Mouse (Mus musculus) liver, embryonic 14.5 days (tissue): Measurements from ENCODE around the gene Amt. TPM values are rescaled to one million over a fixed set of nuclear protein-coding genes. Genes with fewer than 3 reads are reported as not detected.
"Not testable (repeated sequence)": the region's sequence is repeated elsewhere in the genome, so short reads cannot be mapped to it uniquely, and the experiment has no call there.

Experiments used
- ATAC-seq: fragments of 200-750 bp; cut with Nextera tagmentation; 2 replicates; pipeline ENCODE4 v1.8.0; 2017; ENCODE audit warnings: moderate number of reproducible peaks, mild to moderate bottlenecking, moderate library complexity; ENCODE audit not compliant: insufficient read depth
- DNase-seq, 3 experiments: peaks; one replicate each; pipeline ENCODE4 v3.0.0-alpha.2; 2012 to 2013; ENCODE audit warnings: low read depth in 3 of 3, low spot score in 3 of 3
- H3K27ac ChIP-seq: fragments of 300-500 bp; sonication (generic); 2 replicates; pipeline ENCODE4 v1.5.1; 2014; ENCODE audit warnings: moderate library complexity, mild to moderate bottlenecking, control low read depth, inconsistent platforms
- H3K27me3 ChIP-seq: fragments of 300-500 bp; sonication (generic); 2 replicates; pipeline ENCODE4 v1.6.1; 2014; ENCODE audit warnings: mild to moderate bottlenecking, low read length, moderate library complexity; ENCODE audit not compliant: control insufficient read depth, insufficient read depth
- H3K36me3 ChIP-seq: fragments of 300-500 bp; sonication (generic); replicated peaks from 2 replicates; pipeline ENCODE4 v1.6.1; 2014; ENCODE audit warnings: low read depth; ENCODE audit not compliant: control insufficient read depth, insufficient read depth
- H3K4me1 ChIP-seq, 2 experiments: fragments of 200-500 bp in 1 of 2; fragments of 300-500 bp in 1 of 2; sonication (generic) in 1 of 2; replicated peaks; 2 replicates each; pipeline ENCODE4 v1.6.1; 2012 to 2014; ENCODE audit warnings: antibody characterized with exemption in 1 of 2, inconsistent platforms in 1 of 2, low read length in 1 of 2; ENCODE audit not compliant: control insufficient read depth in 2 of 2, insufficient read depth in 2 of 2
- H3K4me2 ChIP-seq: fragments of 300-500 bp; sonication (generic); 2 replicates; pipeline ENCODE4 v1.6.1; 2014; ENCODE audit warnings: low read depth, mild to moderate bottlenecking, control low read depth, moderate library complexity
- H3K4me3 ChIP-seq, 2 experiments: fragments of 200-500 bp in 1 of 2; fragments of 300-500 bp in 1 of 2; sonication (generic) in 1 of 2; 2 replicates each; pipeline ENCODE4 v1.5.1; 2012 to 2014; ENCODE audit warnings: low read depth in 2 of 2, low read length in 2 of 2, mild to moderate bottlenecking in 2 of 2, control low read depth in 1 of 2, inconsistent platforms in 1 of 2, moderate library complexity in 1 of 2; ENCODE audit not compliant: insufficient read depth in 1 of 2
- H3K9ac ChIP-seq: fragments of 300-500 bp; sonication (generic); replicated peaks from 2 replicates; pipeline ENCODE4 v1.6.1; 2014; ENCODE audit warnings: mild to moderate bottlenecking, control low read depth, moderate library complexity
- H3K9me3 ChIP-seq: fragments of 300-500 bp; sonication (generic); 2 replicates; pipeline ENCODE4 v1.6.1; 2016; ENCODE audit warnings: low read length, mixed read lengths; ENCODE audit not compliant: control insufficient read depth
- CTCF ChIP-seq: IDR thresholded peaks from 2 replicates; pipeline ENCODE4 v1.5.1; 2016; ENCODE audit warnings: antibody characterized with exemption, low read depth, control low read depth
- EP300 ChIP-seq: IDR thresholded peaks from 2 replicates; pipeline ENCODE4 v1.6.1; 2016; ENCODE audit warnings: antibody characterized with exemption, low read depth
- WGBS: fragments of 180-500 bp; shearing (Covaris S2); extraction: QIAGEN DNeasy Blood & Tissue Kit; methylation state at CpG from one replicate; pipeline ENCODE4 v1.1.7; 2014; ENCODE audit not compliant: insufficient replicate concordance; 5-methylcytosine and 5-hydroxymethylcytosine counted together
- polyA plus RNA-seq, 2 experiments: library from polyadenylated mRNA; depleted of rRNA in 1 of 2; stranded (reverse) in 1 of 2; unstranded in 1 of 2; fragments of >200 nt; fragmentation: Nextera tagmentation in 1 of 2; extraction: Ambion mirVana in 1 of 2; gene quantifications; 2 replicates each; pipeline versions ENCODE4 v1.2.1 to v1.2.3; 2012 to 2014

The Amt gene
- polyA plus RNA-seq, 2 experiments = 7.2 to 7.5 TPM

DNA sequence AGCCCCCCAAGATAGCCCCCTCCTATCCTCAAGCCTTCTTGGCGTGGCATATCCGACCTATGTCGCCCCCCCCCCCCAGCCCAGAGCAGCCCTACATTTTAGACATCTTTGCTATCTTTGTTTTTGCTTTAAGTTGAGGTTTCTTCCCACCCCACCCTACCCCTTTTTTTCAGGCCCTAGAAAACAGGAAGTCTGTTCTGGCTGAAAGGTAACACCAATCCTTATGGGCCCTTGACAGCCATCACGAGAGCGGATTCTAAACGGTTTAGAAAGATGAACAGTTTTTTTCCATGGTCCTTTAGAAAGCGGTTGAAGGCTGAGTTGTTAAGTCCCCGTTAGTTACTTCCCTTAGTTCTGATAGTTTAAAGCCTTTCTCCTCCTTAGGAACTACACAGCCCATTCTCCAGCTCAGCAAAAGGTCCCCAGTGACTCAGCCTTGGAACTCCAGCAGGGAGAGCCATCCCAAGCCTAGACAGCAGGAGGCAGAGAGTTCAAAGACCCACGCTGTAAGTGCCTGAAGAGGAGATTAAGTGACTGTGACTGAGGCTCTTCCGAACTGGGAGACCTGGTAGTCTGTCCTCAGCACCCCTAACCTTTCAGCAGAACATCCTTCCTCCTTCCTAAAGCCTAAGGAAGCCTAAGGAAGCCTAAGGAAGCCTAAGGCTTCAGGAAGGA is 30.3 kb upstream of the Amt start:
- DNase-seq (no peak), ATAC-seq (no peak)
- H3K27me3 ChIP-seq = no peaks in the 10 kb centered on the region
- no peak overlapping the region for H3K4me2 ChIP-seq
- no peak overlapping the region for H3K27ac ChIP-seq
- no peaks in the 10 kb centered on the region for H3K36me3 ChIP-seq
- 42% methylated on average over 10 of the region's 10 CpGs for WGBS
- H3K4me3 ChIP-seq = no peak overlapping the region
- no peak overlapping the region for H3K9ac ChIP-seq
- peaks cover 14 to 18% of the 10 kb centered on the region in 2 experiments for H3K4me1 ChIP-seq
- H3K9me3 ChIP-seq = no peaks in the 10 kb centered on the region
- TF ChIP-seq CTCF = no peak
- no peak for TF ChIP-seq EP300

DNA sequence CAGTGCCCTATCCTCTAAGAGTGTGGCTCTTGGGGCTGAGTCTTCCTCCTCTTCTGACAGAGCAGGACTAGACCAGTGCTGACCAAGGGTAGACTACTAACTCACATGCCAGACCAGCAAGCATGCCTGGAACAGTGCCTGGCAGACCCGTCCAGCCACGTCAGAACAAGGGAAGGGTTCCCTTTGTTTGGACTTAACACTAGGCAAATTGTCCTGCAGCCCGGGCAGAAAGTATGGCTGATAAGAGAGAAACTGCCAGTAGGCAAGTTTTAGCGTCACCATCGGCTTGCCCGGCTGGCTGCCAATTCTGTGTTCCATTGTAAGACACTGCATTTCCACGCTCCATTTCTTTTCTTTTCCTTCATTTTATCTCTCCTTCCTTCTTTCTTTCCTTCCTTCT is 29.0 kb upstream of the Amt start:
- H3K4me1 ChIP-seq = peaks cover 7 to 12% of the 10 kb centered on the region in 2 experiments
- H3K27me3 ChIP-seq = no peaks in the 10 kb centered on the region
- H3K36me3 ChIP-seq = no peaks in the 10 kb centered on the region
- H3K4me2 ChIP-seq = no peak overlapping the region
- H3K9ac ChIP-seq = no peak overlapping the region
- ATAC-seq = no peak
- no peak overlapping the region for H3K27ac ChIP-seq
- WGBS = 62% methylated on average over 7 of the region's 7 CpGs
- no peak for DNase-seq
- TF ChIP-seq CTCF (no peak), EP300 (no peak)
- no peak overlapping the region for H3K4me3 ChIP-seq
- H3K9me3 ChIP-seq = no peaks in the 10 kb centered on the region

DNA sequence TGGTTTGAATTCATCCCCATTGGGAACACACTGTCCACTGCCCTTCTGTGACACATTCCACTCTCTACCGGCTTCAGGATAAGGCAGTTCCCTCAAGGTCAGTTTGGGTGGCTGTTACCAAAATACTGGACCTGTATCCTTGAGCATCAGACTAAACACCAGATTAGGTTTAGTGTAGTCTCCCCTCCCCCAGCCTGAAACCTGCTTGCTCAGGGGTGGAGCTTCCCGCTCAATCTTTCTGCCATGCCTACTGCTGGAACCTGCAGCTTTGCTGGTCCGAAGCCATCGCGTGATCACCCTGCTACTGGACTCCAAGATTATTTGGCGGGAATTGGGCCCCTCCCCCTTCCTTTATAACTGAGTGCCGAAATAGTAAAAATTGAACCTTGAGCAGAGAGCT is 28.0 kb upstream of the Amt start:
- 52% methylated on average over 6 of the region's 7 CpGs for WGBS
- not testable (repeated sequence) for H3K36me3 ChIP-seq, H3K4me3 ChIP-seq, H3K27me3 ChIP-seq, ATAC-seq, H3K27ac ChIP-seq, H3K9me3 ChIP-seq, DNase-seq, H3K9ac ChIP-seq, H3K4me2 ChIP-seq
- peaks cover 5 to 12% of the 10 kb centered on the region in 2 experiments for H3K4me1 ChIP-seq

DNA sequence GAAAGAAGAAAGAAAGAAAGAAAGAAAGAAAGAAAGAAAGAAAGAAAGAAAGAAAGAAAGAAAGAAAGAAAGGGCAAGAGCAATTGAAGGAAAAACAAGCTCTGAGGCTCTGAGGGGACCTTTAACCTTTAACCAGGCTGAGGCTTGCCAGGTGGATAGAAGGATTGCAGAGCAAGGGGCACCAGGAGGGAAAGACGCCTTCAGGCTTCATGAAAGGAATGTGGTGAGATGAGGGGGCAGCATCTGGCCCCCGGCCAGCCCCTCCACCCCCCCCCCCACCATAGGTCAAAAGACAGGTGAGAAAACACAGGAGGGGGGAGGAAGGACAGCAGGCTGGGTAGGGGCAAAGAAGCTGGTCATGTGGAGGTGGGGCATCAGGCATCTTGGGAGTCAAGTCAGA is 24.7 kb upstream of the Amt start:
- TF ChIP-seq CTCF = no peak
- no peak for TF ChIP-seq EP300
- WGBS = 24% methylated on average over 2 of the region's 2 CpGs
- Histone ChIP-seq H3K4me1 (peaks cover 0 to 7% of the 10 kb centered on the region in 2 experiments; a peak in 2 of 4 replicates), H3K36me3 (no peaks in the 10 kb centered on the region), H3K9me3 (no peaks in the 10 kb centered on the region), H3K4me2 (no peak overlapping the region), H3K4me3 (no peak overlapping the region), H3K27me3 (no peaks in the 10 kb centered on the region), H3K9ac (no peak overlapping the region), H3K27ac (no peak overlapping the region)
- no peak for ATAC-seq
- DNase-seq = no peak

DNA sequence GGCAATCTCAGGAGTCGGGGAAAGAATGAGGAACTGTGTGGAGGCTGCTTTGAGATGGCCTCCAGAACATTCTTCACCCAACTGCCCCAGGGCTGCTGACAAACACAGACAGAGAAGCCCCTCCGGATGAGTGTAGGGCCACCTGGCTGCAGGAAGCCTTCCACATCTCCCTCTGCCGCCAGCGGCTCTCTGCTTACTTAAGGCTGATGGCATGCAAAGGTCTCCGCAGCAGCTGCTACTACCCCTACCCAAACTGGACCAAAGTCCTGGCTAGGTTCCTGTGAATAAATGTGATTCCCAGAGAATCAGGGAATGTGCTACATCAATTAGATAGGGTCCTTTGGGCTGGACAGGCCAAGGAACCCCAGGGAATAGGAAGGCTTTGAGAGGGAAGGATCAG is 24.0 kb upstream of the Amt start:
- Histone ChIP-seq H3K27me3 (no peaks in the 10 kb centered on the region), H3K36me3 (no peaks in the 10 kb centered on the region), H3K4me2 (no peak overlapping the region), H3K9ac (no peak overlapping the region), H3K27ac (no peak overlapping the region), H3K4me1 (peaks cover 0 to 7% of the 10 kb centered on the region in 2 experiments; a peak in 2 of 4 replicates), H3K9me3 (no peaks in the 10 kb centered on the region), H3K4me3 (no peak overlapping the region)
- DNase-seq (no peak), ATAC-seq (no peak)
- WGBS = 42% methylated on average over 5 of the region's 5 CpGs
- no peak for TF ChIP-seq CTCF
- TF ChIP-seq EP300 = no peak
